Mouse (Mus musculus) urinary bladder, adult 18-20 months (tissue): Measurements from ENCODE around the gene Olfr1057.
"Not testable (repeated sequence)": the region's sequence is repeated elsewhere in the genome, so short reads cannot be mapped to it uniquely, and the experiment has no call there.

Experiments used
- DNase-seq, 2 experiments: peaks; one replicate each; pipeline ENCODE4 v3.0.0; 2022; ENCODE audit warnings: low spot score in 2 of 2, mixed read lengths in 2 of 2

Olfr1057 gene

DNA sequence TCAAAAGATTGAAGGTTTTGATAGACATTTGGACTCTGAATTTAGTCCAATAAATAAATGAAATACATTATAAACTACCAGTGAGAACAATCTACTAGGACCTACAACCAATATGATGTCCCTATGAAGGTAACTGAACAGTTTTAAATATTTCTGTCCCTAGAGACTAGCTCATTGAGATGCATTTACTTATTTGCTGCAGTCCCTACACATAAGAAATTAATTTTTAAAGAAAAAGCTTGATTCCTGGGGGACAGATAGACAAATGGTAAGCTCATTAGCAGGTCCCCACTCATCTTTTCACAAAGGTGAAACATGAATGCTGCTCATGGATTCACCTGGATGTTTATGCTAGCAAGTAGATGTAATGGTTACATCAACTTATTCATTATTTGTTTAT lies at the start of gene Olfr1057:
Gene Olfr1057, minus strand, starts transcription at position 101 of the 400 bp plus-strand sequence.
- DNase-seq = no peak

DNA sequence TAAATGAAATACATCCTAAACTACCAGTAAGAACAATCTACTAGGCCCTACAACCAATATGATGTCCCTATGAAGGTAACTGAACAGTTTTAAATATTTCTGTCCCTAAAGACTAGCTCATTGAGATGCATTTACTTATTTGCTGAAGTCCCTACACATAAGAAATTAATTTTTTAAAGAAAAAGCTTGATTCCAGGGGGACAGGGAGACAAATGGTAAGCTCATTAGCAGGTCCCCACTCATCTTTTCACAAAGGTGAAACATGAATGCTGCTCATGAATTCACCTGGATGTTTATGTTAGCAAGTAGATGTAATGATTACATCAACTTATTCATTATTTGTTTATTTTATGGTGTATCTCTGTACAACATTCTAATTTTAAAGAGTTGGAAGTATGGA lies 48.5 kb upstream of the Olfr1057 start, which contains the start of gene Olfr1062:
Gene Olfr1062, minus strand, starts transcription at position 101 of the 400 bp plus-strand sequence.
- not testable (repeated sequence) for DNase-seq

DNA sequence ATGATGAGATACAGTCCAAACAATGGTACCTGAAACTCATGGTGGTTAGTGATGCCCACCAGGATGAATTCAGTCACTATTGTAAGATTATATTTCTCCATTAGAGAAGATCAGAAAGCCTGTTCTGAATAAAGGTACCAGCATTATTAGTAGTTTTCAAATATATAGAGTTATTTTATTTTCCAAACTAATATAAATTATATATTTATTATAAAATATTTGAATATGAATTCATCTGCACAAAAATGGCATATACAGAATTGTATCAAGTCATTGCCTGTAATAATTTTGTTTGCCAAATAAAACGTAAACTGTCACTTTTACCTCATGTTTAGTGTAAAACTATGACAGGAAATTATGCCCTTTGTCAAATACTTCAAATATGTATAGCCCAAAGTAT lies 35.8 kb upstream of the Olfr1057 start, which contains the start of gene Olfr1061:
Gene Olfr1061, minus strand, starts transcription at position 101 of the 400 bp plus-strand sequence.
- DNase-seq = no peak

DNA sequence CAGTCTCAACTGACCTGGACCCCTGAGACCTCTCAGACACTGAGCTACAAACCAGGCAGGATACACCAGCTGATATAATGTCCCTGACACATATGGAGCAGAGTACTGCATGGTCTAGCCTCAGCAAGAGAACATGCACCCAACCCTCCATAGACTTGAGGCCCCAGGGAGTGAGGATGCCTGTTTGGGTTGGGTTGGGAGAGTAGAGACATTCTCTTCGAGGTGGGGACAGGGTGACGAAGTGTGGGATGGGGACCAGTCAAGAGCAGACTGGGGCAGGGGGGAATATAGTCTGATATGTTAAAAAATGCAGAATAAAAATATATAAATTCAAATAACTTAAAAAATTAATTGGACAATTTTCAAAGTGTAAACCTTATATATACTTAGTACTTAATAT lies 16.9 kb upstream of the Olfr1057 start:
- DNase-seq = no peak

DNA sequence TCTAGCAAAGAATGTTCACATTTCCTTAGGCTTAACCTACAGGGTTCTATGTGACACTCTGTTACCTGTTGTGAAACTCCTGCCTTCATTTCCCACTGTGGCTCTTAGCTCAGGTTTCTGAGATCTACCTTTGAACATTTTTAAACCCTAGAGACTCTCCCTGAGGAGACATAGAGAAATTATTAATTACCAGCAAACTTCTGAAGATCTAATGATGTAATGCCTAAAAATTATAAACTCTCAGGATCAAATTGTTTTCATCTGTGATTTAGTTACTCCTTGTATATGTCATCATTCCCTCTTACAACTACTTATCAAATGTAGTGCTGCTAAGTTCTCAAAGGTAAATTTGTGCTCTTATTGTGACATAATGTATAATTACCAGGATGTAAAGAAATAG lies 10.3 kb upstream of the Olfr1057 start, which contains the start of gene Olfr1058:
Gene Olfr1058, minus strand, starts transcription at position 101 of the 400 bp plus-strand sequence.
- not testable (repeated sequence) for DNase-seq

DNA sequence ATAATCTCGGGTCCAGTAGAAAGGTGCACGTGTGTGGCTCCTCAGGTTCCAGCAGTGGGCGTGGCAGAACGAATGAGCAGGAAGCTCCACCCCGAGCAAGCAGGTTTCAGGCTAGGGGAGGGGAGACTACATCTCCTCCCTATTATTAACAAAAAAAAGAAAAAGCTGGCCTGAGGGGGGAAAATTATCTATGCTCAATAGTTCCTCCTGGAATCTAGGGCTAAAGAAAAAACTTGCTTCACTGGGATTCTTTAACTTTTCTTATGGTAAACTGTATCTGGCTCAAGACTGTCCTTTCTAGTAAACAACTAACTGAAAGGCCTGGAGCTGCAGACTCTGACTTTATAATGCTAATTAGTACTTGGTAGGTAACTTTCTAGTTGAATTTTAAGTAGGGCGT lies 11.9 kb downstream of the Olfr1057 start:
- not testable (repeated sequence) for DNase-seq

DNA sequence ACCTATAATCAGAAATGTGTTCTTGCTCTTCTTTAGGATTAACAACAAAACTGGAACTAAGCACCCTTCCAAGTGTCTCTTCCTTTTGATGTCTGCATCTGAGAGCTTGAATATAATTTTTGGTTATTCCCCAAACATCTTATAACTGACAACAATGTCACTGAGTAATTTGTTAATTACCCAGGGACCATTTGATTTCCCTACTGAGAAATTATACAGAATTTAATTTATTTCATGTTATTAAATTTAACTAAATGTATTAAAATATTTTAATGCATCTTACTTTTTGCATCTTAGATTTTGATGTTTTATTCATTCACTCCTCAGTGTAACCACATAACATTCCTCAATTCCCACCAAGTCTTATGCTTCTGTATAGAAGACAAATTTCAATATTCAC lies 15.8 kb downstream of the Olfr1057 start, which contains the start of gene Olfr1056:
Gene Olfr1056, minus strand, starts transcription at position 101 of the 400 bp plus-strand sequence.
- DNase-seq = no peak

DNA sequence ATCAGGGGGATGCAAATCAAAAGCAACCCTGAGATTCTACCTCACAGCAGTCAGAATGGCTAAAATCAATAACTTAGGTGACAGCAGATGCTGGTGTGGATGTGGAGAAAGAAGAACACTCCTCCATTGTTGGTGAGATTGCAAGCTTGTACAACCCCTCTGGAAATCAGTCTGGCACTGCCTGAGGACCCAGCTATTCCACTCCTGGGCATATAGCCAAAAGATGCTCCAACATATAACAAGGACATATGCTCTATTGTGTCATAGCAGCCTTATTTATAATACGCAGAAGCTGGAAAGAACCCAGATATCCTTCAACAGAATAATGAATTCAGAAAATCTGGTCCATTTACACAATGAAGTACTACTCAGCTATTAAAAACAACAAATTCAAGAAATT lies 26.4 kb downstream of the Olfr1057 start:
- DNase-seq = not testable (repeated sequence)

DNA sequence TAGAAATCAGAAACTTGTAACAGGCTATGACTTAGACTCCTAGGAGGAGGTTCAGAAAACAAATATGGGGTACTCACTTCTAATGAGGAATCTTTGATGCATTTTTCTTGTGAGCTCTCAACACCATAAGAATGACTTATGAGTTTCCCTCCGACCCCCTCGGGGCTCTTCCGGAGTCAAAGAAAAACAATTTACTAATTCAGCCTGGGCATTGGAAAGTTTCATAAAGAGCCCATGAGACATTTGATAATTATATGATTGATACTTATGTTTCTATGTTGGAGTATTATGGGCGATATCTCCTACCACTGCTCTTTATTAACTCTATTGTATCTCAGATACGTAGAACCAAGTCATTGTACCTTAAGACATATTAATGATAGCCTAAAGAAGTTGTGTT lies 28.0 kb downstream of the Olfr1057 start, which contains the start of gene Olfr1055:
Gene Olfr1055, minus strand, starts transcription at position 101 of the 400 bp plus-strand sequence.
- no peak for DNase-seq

DNA sequence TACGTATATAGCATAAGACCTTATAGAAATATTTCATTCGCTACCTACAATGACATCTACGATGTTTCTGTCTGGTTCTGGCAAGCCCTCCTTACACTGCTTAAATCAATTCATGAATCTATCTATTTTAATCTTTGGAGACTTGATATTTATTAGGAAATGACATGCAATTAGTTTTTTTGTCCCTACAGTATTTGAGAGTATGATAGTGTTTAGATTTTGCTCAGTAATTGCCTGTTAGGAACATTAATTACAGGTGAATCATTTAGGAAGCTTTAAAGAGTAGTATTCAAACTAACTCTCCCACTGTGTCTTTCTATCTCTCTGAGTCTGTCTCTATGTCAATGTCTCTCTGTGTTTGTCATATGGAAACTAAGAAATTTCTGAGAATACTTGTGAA lies 42.9 kb downstream of the Olfr1057 start, which contains the start of gene Olfr1054:
Gene Olfr1054, minus strand, starts transcription at position 101 of the 400 bp plus-strand sequence.
- no peak for DNase-seq
